8 mouse cellular contexts compared by ENCODE assay signal in the genomic region with DNA sequence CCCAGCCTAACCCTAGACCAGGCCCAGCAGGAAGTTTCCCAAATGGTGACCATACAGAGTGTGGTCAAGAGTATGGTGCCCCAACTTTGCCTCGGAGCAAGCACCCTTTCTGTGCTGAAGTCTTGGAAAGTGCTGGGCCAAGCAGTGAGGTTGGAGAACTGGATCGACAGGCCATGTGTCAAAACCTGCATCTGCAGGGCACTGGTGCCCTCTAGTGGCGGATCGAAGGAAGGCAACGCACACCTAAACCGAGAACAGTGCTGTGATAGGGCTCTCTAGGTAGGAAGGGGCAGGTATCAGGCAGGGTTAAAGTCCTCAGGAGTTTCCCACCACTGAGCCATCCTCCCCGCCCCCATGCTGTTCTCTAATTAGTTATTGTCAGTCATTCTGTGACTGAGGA. TPM values are rescaled to one million over a fixed set of nuclear protein-coding genes. Genes with fewer than 3 reads are reported as not detected.
DNase-seq lines count a peak whose midpoint lies in the region; ATAC-seq and TF ChIP-seq lines count a peak whose summit lies in the region.

No protein-coding gene starts in this region.

- H3K27ac ChIP-seq in liver, embryonic 12.5 days: no peak overlapping the region
- H3K27ac ChIP-seq in liver, adult 2 months (replicated peaks; ENCODE audit: insufficient read depth, low read depth, low read length): no peak overlapping the region
- H3K27ac ChIP-seq in stomach, embryonic 14.5 days (ENCODE audit: low read length): no peak overlapping the region

- H3K4me2 ChIP-seq in liver, embryonic 12.5 days: no peak overlapping the region
- no peak overlapping the region for H3K4me2 ChIP-seq in stomach, embryonic 14.5 days (replicated peaks; ENCODE audit: low read depth, low read length)

- DNase-seq in liver: peak; percentile 76
- peak; percentile 92 for DNase-seq in embryo, embryonic 10 days (ENCODE audit: low spot score)
- DNase-seq in kidney, adult 9 months: peak; percentile 84
- DNase-seq in liver, adult 2 months (ENCODE audit: extremely low read depth, low read depth, low spot score): peak; percentile 39
- DNase-seq in neural tube, embryonic 10.5 days (ENCODE audit: extremely low spot score, low spot score): peak; percentile 86

- H3K4me1 ChIP-seq in liver, embryonic 12.5 days: no peaks in the 10 kb centered on the region
- H3K4me1 ChIP-seq in liver, adult 2 months (ENCODE audit: control insufficient read depth, insufficient read depth, low read length): no peaks in the 10 kb centered on the region
- H3K4me1 ChIP-seq in stomach, embryonic 14.5 days (ENCODE audit: control insufficient read depth, insufficient read depth, low read length): no peaks in the 10 kb centered on the region

- TF ChIP-seq POLR2A in liver, adult 2 months (IDR thresholded peaks at IDR 0.05; ENCODE audit: extremely low read depth, insufficient read depth, low read length): no peak

- TF ChIP-seq CTCF in liver, adult 2 months (IDR thresholded peaks at IDR 0.05; ENCODE audit: low read depth, low read length): peak; percentile 100

- H3K79me2 ChIP-seq in liver, adult 2 months (ENCODE audit: control insufficient read depth, insufficient read depth, low read length): no peaks in the 10 kb centered on the region

- H3K36me3 ChIP-seq in liver, embryonic 12.5 days: no peaks in the 10 kb centered on the region
- no peaks in the 10 kb centered on the region for H3K36me3 ChIP-seq in liver, adult 2 months (ENCODE audit: control insufficient read depth, insufficient read depth, low read length)
- no peaks in the 10 kb centered on the region for H3K36me3 ChIP-seq in stomach, embryonic 14.5 days (ENCODE audit: control insufficient read depth, insufficient read depth, low read length)

- H3K9ac ChIP-seq in liver, embryonic 12.5 days: no peak overlapping the region
- H3K9ac ChIP-seq in liver, adult 2 months (ENCODE audit: low read depth, low read length): no peak overlapping the region
- H3K9ac ChIP-seq in stomach, embryonic 14.5 days (replicated peaks; ENCODE audit: low read depth, low read length): no peak overlapping the region

- no peaks in the 10 kb centered on the region for H3K27me3 ChIP-seq in liver, embryonic 12.5 days (replicated peaks)
- no peaks in the 10 kb centered on the region for H3K27me3 ChIP-seq in liver, adult 2 months (ENCODE audit: control insufficient read depth, insufficient read depth, low read length)
- H3K27me3 ChIP-seq in stomach, embryonic 14.5 days (ENCODE audit: control insufficient read depth, insufficient read depth, low read length): no peaks in the 10 kb centered on the region

- H3K4me3 ChIP-seq in liver, embryonic 12.5 days: no peak overlapping the region
- H3K4me3 ChIP-seq in liver, adult 2 months (ENCODE audit: insufficient read depth, low read depth, low read length): no peak overlapping the region
- no peak overlapping the region for H3K4me3 ChIP-seq in stomach, embryonic 14.5 days (ENCODE audit: low read depth, low read length)

- WGBS in liver, embryonic 12.5 days (ENCODE audit: insufficient replicate concordance): under 1% methylated on average over 7 of the region's 7 CpGs
- 1% methylated on average over 7 of the region's 7 CpGs for WGBS in liver, adult 2 months
- under 1% methylated on average over 7 of the region's 7 CpGs for WGBS in stomach, embryonic 14.5 days

- no peaks in the 10 kb centered on the region for H3K9me3 ChIP-seq in liver, embryonic 12.5 days (replicated peaks)
- no peaks in the 10 kb centered on the region for H3K9me3 ChIP-seq in stomach, embryonic 14.5 days (ENCODE audit: control insufficient read depth, low read depth, low read length)

- ATAC-seq in liver, embryonic 12.5 days: no peak
- peak; percentile 83 for ATAC-seq in granulocyte monocyte progenitor cell, adult 5-6 weeks (replicated peaks; ENCODE audit: poor library complexity, severe bottlenecking)
- ATAC-seq in stomach, embryonic 14.5 days (ENCODE audit: insufficient number of reproducible peaks, insufficient read depth, low FRiP score, low read depth): peak; percentile 61; the same call in 1 of the 2 replicates

RNA-seq across cellular contexts. Expression of a gene that starts 37.9 kb away (rescaled TPM):
- 12.6 and 14.1 TPM in 2 replicates for polyA plus RNA-seq in liver, embryonic 12.5 days (2016; fragmentation: Nextera tagmentation; extraction: Ambion mirVana)
- total RNA-seq in granulocyte monocyte progenitor cell, adult 5-6 weeks (2014; fragmentation: Nextera tagmentation): 16.4 and 16.9 TPM in 2 replicates
- total RNA-seq in granulocyte monocyte progenitor cell, adult 5-6 weeks (2017): 3.9 and 4.9 TPM in 2 replicates
- total RNA-seq in liver, adult 2 months (2014; rRNA removed): 2.2 and 2.6 TPM in 2 replicates
- polyA plus RNA-seq in liver, adult 2 months (2012; rRNA removed): 9.4 and 10.6 TPM in 2 replicates
- polyA plus RNA-seq in stomach, embryonic 14.5 days (2014; fragmentation: Nextera tagmentation; extraction: Ambion mirVana): 29.0 and 34.8 TPM in 2 replicates

Comparison
In these comparisons a context has a peak if more than half of its experiments do, and no peak if none do; other contexts are left out.
1. DNase-seq: peak in every context shown above with its lines; median percentile 92 in embryo, embryonic 10 days; 86 in neural tube, embryonic 10.5 days; 84 in kidney, adult 9 months; 76 in liver; 39 in liver, adult 2 months.